Mouse (Mus musculus): ENCODE measurements around the gene Ppm1e.

- no peak for TF ChIP-seq ZC3H11A (IDR thresholded peaks at IDR 0.05; ENCODE audit: low read depth, low read length)
- no peak for TF ChIP-seq CTCF (conservative IDR thresholded peaks at IDR 0.05 in 1 of 2, IDR thresholded peaks at IDR 0.05 in 1 of 2; ENCODE audit: low read depth in 2 of 2, low read length in 2 of 2)
- TF ChIP-seq EP300 (IDR thresholded peaks at IDR 0.05; ENCODE audit: low read length) = no peak
- TF ChIP-seq MAZ (IDR thresholded peaks at IDR 0.05; ENCODE audit: low read depth, low read length) = no peak
- TF ChIP-seq POLR2A (IDR thresholded peaks at IDR 0.05; ENCODE audit: low read depth, low read length) = no peak
Measured at GRCm38 (mm10) chr11:87240833-87241215, 118.0 kb downstream of the Ppm1e start.
